Mouse (Mus musculus) central nervous system, embryonic 14 days (tissue): Measurements from ENCODE around the gene Pik3r5. TPM values are rescaled to one million over a fixed set of nuclear protein-coding genes. Genes with fewer than 3 reads are reported as not detected.

Experiments
- polyA plus RNA-seq: library from polyadenylated mRNA; depleted of rRNA; stranded (reverse); fragments of >200 nt; gene quantifications from 2 replicates; pipeline ENCODE4 v1.2.3, GENCODE M21; 2012; rRNA removed

Gene Pik3r5
- polyA plus RNA-seq = 0.76 and 0.79 TPM in 2 replicates

DNA sequence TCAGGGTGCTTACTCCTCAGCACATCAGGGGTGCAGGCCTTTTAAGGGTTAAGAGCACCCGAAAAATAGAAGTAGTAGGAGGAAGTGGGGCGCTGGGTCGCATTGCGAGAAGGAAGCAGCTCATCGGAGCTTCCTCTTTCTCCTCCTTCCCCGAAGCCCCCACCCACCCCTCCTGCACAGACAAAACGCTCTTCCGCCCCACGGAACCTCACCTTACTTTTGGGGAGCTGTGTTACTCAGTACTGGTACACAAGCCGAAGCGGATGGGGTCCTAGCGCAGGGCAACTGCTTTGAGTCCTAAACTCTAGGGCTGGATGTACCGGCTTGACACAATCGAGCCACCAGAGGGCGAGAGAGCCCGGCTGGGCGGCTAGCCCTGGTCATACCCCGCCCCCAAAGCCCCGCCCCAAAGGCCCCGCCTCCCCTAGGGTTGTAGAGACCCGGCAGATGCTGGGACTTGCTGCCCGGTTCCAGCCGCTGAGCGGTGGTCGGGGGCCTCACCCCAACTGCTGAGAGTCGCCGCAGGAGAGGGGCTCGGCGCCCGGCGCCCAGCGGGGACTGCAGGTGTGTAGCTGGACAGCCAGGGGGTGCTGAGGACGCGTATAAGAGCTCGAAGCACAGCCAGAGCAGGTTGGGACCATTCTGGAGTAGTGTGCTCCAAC lies at the start of gene Pik3r5:
Pik3r5 (plus strand) TSS at position 423 of the 662 bp plus-strand sequence.

DNA sequence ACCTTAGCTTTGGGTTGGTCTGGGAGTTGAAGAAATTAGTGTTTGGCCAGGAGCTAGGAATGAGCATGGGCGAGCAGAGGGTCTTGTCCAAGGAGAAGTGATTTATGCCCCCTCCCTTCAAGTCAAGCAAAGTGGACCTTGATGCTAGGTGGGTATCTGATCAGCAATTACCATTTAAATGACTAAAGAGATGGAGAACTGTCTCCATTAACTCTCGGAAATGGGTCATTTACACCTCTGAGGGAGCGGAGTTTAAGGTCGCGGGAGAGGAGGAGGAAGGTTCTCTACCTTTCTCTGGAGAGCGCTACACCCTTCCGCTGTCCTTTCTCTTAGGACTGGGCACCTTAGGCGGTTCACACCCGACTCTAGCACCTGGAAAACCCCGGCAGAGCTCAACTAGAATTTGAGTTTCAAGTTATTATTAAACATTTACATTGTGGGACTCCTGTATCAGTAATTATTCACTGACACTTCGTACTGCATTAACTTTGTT lies 31.1 kb upstream of the Pik3r5 start, which contains the start of gene Ntn1:
Ntn1 (minus strand) TSS at position 97 of the 493 bp plus-strand sequence.

DNA sequence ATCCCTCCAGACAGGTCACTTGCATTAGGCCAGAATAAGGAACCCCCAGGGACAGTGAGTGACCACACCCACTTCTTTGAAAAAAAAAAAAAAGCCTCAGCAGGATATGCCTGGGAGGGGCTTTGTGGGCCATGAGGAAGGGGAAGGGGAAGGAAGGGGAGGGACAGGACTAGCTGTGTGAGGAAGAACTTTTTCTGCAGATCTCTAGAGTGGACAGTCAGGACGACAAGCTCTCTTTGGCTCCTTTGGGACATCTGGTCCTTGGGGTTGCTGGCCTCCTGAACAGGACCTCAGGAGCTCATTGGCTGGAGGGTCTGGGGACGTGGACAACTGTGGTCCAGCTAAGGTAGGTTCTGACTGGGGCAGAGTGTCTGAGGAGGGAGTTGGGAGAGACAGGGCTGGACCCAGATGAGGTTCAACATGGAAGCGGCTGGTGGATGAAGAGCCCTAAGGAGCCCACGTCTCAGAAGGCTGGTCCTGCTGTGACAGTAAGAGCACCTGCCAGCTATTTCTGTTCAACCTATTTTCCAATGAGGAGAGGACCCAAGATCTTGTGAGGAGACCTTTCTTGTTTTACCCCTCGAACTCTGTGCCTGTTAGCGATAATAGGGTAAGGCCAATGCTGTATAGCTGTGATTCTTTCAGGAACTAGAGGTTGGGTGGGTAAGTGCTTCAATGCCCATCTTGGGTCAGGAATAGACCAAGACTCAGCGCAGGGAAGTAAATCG lies 71.1 kb downstream of the Pik3r5 start, which contains the start of gene Pik3r6:
Pik3r6 (plus strand) TSS at position 118 of the 728 bp plus-strand sequence.

Other genes with a start within 250 kb of the Pik3r5 start
- gene Ntn1, start 31.3 kb upstream of the Pik3r5 start, polyA plus RNA-seq = 29.8 and 38.2 TPM in 2 replicates
- gene Pik3r6, start 70.9 kb downstream of the Pik3r5 start, polyA plus RNA-seq = 2.0 and 2.3 TPM in 2 replicates
- gene Mfsd6l, start 124.1 kb downstream of the Pik3r5 start, polyA plus RNA-seq = 0.11 and 0.26 TPM in 2 replicates
- 0.10 and 0.25 TPM in 2 replicates for gene Ccdc42, start 154.9 kb downstream of the Pik3r5 start, polyA plus RNA-seq